Mouse (Mus musculus) MEL (cell line): ENCODE data around the gene Fchsd2. TPM values are rescaled to one million over a fixed set of nuclear protein-coding genes. Genes with fewer than 3 reads are reported as not detected.

Experiments
- DNase-seq: peaks from one replicate; pipeline ENCODE4 v3.0.0; 2011; ENCODE audit warnings: low read depth, low spot score
- H3K27ac ChIP-seq: 2 replicates; pipeline ENCODE4 v1.5.1; 2012; ENCODE audit warnings: low read depth, mild to moderate bottlenecking, control low read depth, low read length, moderate library complexity; ENCODE audit not compliant: control insufficient read depth
- H3K27me3 ChIP-seq, 2 experiments: fragments of 150-350 bp in 1 of 2; sonication (generic) in 1 of 2; 2 replicates each; pipeline ENCODE4 v1.6.1; 2012; ENCODE audit warnings: low read length in 2 of 2, mild to moderate bottlenecking in 2 of 2, improper control_type of control experiment in 1 of 2, moderate library complexity in 1 of 2; ENCODE audit not compliant: insufficient read depth in 2 of 2, control insufficient read depth in 1 of 2
- H3K36me3 ChIP-seq, 2 experiments: 2 replicates each; pipeline ENCODE4 v1.6.1; 2012 to 2014; ENCODE audit warnings: low read length in 2 of 2, improper control_type of control experiment in 1 of 2, inconsistent platforms in 1 of 2, mild to moderate bottlenecking in 1 of 2; ENCODE audit not compliant: insufficient read depth in 2 of 2, control insufficient read depth in 1 of 2
- H3K4me1 ChIP-seq, 2 experiments: fragments of 150-350 bp in 1 of 2; sonication (generic) in 1 of 2; 2 replicates each; pipeline ENCODE4 v1.6.1; 2012; ENCODE audit warnings: low read length in 2 of 2, improper control_type of control experiment in 1 of 2, mild to moderate bottlenecking in 1 of 2; ENCODE audit not compliant: insufficient read depth in 2 of 2, control insufficient read depth in 1 of 2
- H3K4me3 ChIP-seq, 2 experiments: fragments of 150-350 bp in 1 of 2; sonication (generic) in 1 of 2; 2 replicates each; pipeline ENCODE4 v1.5.1; 2012; ENCODE audit warnings: low read depth in 2 of 2, low read length in 2 of 2, mild to moderate bottlenecking in 2 of 2, moderate library complexity in 2 of 2, control low read depth in 1 of 2, improper control_type of control experiment in 1 of 2; ENCODE audit not compliant: control insufficient read depth in 1 of 2, insufficient read depth in 1 of 2
- H3K79me2 ChIP-seq: 2 replicates; pipeline ENCODE4 v1.6.1; 2012; ENCODE audit warnings: mild to moderate bottlenecking, low read length, moderate library complexity; ENCODE audit not compliant: control insufficient read depth, poor library complexity, insufficient read depth
- H3K9ac ChIP-seq: 2 replicates; pipeline ENCODE4 v1.6.1; 2012; ENCODE audit warnings: low read depth, mild to moderate bottlenecking, control low read depth, low read length, moderate library complexity; ENCODE audit not compliant: control insufficient read depth, poor library complexity, severe bottlenecking
- H3K9me3 ChIP-seq: fragments of 150-350 bp; sonication (generic); replicated peaks from 2 replicates; pipeline ENCODE4 v1.6.1; 2012; ENCODE audit warnings: mild to moderate bottlenecking, low read length, improper control_type of control experiment, moderate library complexity; ENCODE audit not compliant: insufficient read depth
- CHD1 ChIP-seq: IDR thresholded peaks from 2 replicates; pipeline ENCODE4 v1.6.1; 2012; ENCODE audit warnings: low read depth, mild to moderate bottlenecking, inconsistent platforms, low read length, improper control_type of control experiment
- E2F4 ChIP-seq: IDR thresholded peaks from 2 replicates; pipeline ENCODE4 v1.6.1; 2011; ENCODE audit warnings: low read depth, low read length, improper control_type of control experiment, borderline replicate concordance
- EP300 ChIP-seq, 2 experiments: IDR thresholded peaks; 2 replicates each; pipeline ENCODE4 v1.6.1; 2011; ENCODE audit warnings: improper control_type of control experiment in 2 of 2, low read length in 2 of 2, low read depth in 1 of 2, mild to moderate bottlenecking in 1 of 2
- ETS1 ChIP-seq: IDR thresholded peaks from 2 replicates; pipeline ENCODE4 v1.6.1; 2012; ENCODE audit warnings: low read depth, mild to moderate bottlenecking, inconsistent platforms, low read length, improper control_type of control experiment, moderate library complexity
- GABPA ChIP-seq: IDR thresholded peaks from 2 replicates; pipeline ENCODE4 v1.6.1; 2012; ENCODE audit warnings: low read depth, mild to moderate bottlenecking, inconsistent platforms, low read length, improper control_type of control experiment, moderate library complexity
- GATA1 ChIP-seq: IDR thresholded peaks from 2 replicates; pipeline ENCODE4 v1.6.1; 2011; ENCODE audit warnings: low read depth, low read length, improper control_type of control experiment
- HCFC1 ChIP-seq: IDR thresholded peaks from 2 replicates; pipeline ENCODE4 v1.6.1; 2012; ENCODE audit warnings: low read depth, mild to moderate bottlenecking, inconsistent platforms, low read length, improper control_type of control experiment, moderate library complexity
- KAT2A ChIP-seq: conservative IDR thresholded peaks from 2 replicates; pipeline ENCODE4 v1.6.1; 2012; ENCODE audit warnings: low read depth, low read length, improper control_type of control experiment, inconsistent platforms
- MAX ChIP-seq: IDR thresholded peaks from 2 replicates; pipeline ENCODE4 v1.6.1; 2011; ENCODE audit warnings: low read length, improper control_type of control experiment
- MAZ ChIP-seq: IDR thresholded peaks from 2 replicates; pipeline ENCODE4 v1.6.1; 2012; ENCODE audit warnings: low read depth, mild to moderate bottlenecking, inconsistent platforms, low read length, improper control_type of control experiment
- MEF2A ChIP-seq: IDR thresholded peaks from 2 replicates; pipeline ENCODE4 v1.6.1; 2014; ENCODE audit warnings: low read depth, mild to moderate bottlenecking, inconsistent platforms, low read length, improper control_type of control experiment; ENCODE audit not compliant: poor library complexity, insufficient replicate concordance, severe bottlenecking; ENCODE audit errors: extremely low read depth
- NRF1 ChIP-seq: IDR thresholded peaks from 2 replicates; pipeline ENCODE4 v1.6.1; 2014; ENCODE audit warnings: low read depth, mild to moderate bottlenecking, inconsistent platforms, low read length, improper control_type of control experiment, moderate library complexity; ENCODE audit not compliant: poor library complexity, insufficient read depth, severe bottlenecking
- POLR2A ChIP-seq, 2 experiments: IDR thresholded peaks; 2 replicates each; pipeline ENCODE4 v1.6.1; 2011 to 2012; ENCODE audit warnings: low read length in 2 of 2, mild to moderate bottlenecking in 2 of 2, control low read depth in 1 of 2, improper control_type of control experiment in 1 of 2, low read depth in 1 of 2, moderate library complexity in 1 of 2; ENCODE audit not compliant: control insufficient read depth in 1 of 2, insufficient read depth in 1 of 2, poor library complexity in 1 of 2
- RCOR1 ChIP-seq: IDR thresholded peaks from 2 replicates; pipeline ENCODE4 v1.6.1; 2012; ENCODE audit warnings: low read depth, mild to moderate bottlenecking, inconsistent platforms, low read length, improper control_type of control experiment
- SIN3A ChIP-seq: IDR thresholded peaks from 2 replicates; pipeline ENCODE4 v1.6.1; 2012; ENCODE audit warnings: low read length, improper control_type of control experiment, inconsistent platforms
- SMC3 ChIP-seq: IDR thresholded peaks from 2 replicates; pipeline ENCODE4 v1.6.1; 2011; ENCODE audit warnings: low read depth, low read length, improper control_type of control experiment
- TAL1 ChIP-seq: IDR thresholded peaks from 2 replicates; pipeline ENCODE4 v1.6.1; 2012; ENCODE audit warnings: mild to moderate bottlenecking, inconsistent platforms, low read length, moderate library complexity, mixed read lengths
- TBP ChIP-seq: IDR thresholded peaks from 2 replicates; pipeline ENCODE4 v1.8.0; 2011; ENCODE audit warnings: low read depth, low read length, improper control_type of control experiment
- TCF12 ChIP-seq: IDR thresholded peaks from 2 replicates; pipeline ENCODE4 v1.6.1; 2014; ENCODE audit warnings: low read depth, mild to moderate bottlenecking, inconsistent platforms, low read length, improper control_type of control experiment, moderate library complexity
- USF1 ChIP-seq: IDR thresholded peaks from 2 replicates; pipeline ENCODE4 v1.6.1; 2014; ENCODE audit warnings: low read depth, mild to moderate bottlenecking, inconsistent platforms, low read length, improper control_type of control experiment, moderate library complexity
- USF2 ChIP-seq, 2 experiments: IDR thresholded peaks; 2 replicates each; pipeline ENCODE4 v1.6.1; 2011 to 2012; ENCODE audit warnings: improper control_type of control experiment in 2 of 2, low read length in 2 of 2, borderline replicate concordance in 1 of 2, inconsistent platforms in 1 of 2, low read depth in 1 of 2, mild to moderate bottlenecking in 1 of 2; ENCODE audit not compliant: insufficient read depth in 1 of 2
- ZMIZ1 ChIP-seq: IDR thresholded peaks from 2 replicates; pipeline ENCODE4 v1.6.1; 2012; ENCODE audit warnings: low read depth, mild to moderate bottlenecking, inconsistent platforms, low read length, improper control_type of control experiment, moderate library complexity
- ZNF384 ChIP-seq: IDR thresholded peaks from 2 replicates; pipeline ENCODE4 v1.6.1; 2012; ENCODE audit warnings: low read depth, mild to moderate bottlenecking, inconsistent platforms, low read length, improper control_type of control experiment
- polyA plus RNA-seq, 2 experiments: library from polyadenylated mRNA; stranded (reverse) in 1 of 2; unstranded in 1 of 2; fragments of >175 nt in 1 of 2; fragments of >200 nt in 1 of 2; gene quantifications; 2 replicates each; pipeline versions ENCODE4 v1.2.1 to v1.2.4; 2012; ENCODE audit warnings: low replicate concordance in 2 of 2, low read depth in 1 of 2; ENCODE audit not compliant: insufficient read length in 2 of 2, insufficient read depth in 1 of 2, missing spikeins in 1 of 2
- total RNA-seq: library from RNA; depleted of rRNA; stranded (reverse); fragments of 300-350 nt; gene quantifications from 2 replicates; pipeline ENCODE4 v1.2.3, GENCODE M21; 2012

The Fchsd2 gene
- total and polyA plus RNA-seq, 3 experiments, result 3.9 to 6.3 TPM; not detected in 1

DNA sequence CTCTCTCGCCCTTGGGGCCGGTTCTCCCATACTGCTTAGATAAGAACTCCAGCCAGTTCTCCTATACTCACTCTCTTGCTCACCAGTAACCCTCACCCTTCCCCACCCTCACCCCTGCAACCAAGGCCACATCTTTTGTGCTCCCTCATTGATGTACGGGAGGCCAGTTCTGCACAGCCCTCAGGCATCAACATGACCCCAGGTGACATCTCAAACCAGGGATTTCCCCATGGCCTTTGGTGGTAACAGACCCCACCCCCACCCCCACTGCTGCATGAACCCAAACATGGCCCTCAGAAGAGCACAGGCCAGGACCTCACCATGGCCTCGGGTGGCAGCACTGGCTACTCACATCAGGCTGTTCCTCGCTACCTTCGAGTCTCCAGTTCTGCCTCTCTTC is 23.4 kb upstream of the Fchsd2 start:
- no peak overlapping the region for H3K9ac ChIP-seq
- no peak for DNase-seq
- H3K27ac ChIP-seq, result no peak overlapping the region
- no peaks in the 10 kb centered on the region for H3K79me2 ChIP-seq
- no peak overlapping the region for H3K4me3 ChIP-seq
- H3K36me3 ChIP-seq, result peaks cover 0 to 12% of the 10 kb centered on the region in 2 experiments; a peak in 2 of 4 replicates
- TF ChIP-seq MEF2A (no peak), E2F4 (no peak), SMC3 (no peak), MAX (no peak), ZNF384 (no peak), MAZ (no peak), POLR2A (IDR thresholded peaks at IDR 0.05; ENCODE audit: control insufficient read depth in 1 of 2, insufficient read depth in 1 of 2, low read depth in 1 of 2, low read length in 2 of 2, poor library complexity in 1 of 2) (no peak), CHD1 (no peak), NRF1 (no peak), TBP (no peak), USF2 (IDR thresholded peaks at IDR 0.05; ENCODE audit: borderline replicate concordance in 1 of 2, insufficient read depth in 1 of 2, low read depth in 1 of 2, low read length in 2 of 2) (no peak), KAT2A (no peak), ZMIZ1 (no peak), HCFC1 (no peak), TCF12 (no peak), GABPA (no peak)
- H3K27me3 ChIP-seq, result no peaks in the 10 kb centered on the region; a peak in 1 of 4 replicates
- peaks cover 0 to 20% of the 10 kb centered on the region in 2 experiments; a peak in 3 of 4 replicates for H3K4me1 ChIP-seq
- H3K9me3 ChIP-seq, result no peaks in the 10 kb centered on the region

DNA sequence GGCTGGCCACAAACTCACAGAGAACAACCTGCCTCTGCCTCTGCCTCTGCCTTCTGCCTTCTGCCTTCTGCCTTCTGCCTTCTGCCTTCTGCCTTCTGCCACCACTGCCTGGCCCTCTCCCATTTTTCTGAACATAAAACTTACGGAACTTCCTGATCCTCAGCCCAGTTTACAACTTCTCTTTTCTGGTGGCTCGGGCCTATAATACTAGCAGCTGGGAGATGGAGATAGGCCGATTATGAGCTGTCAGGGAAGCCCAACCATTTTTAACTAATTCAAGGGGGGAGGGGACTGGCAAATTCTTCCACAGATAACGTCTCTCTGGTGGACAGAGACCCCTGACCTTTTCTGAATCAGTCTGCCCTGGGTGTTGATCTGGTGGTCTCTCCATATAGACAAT is 22.3 kb upstream of the Fchsd2 start:
- Histone ChIP-seq H3K9ac (no peak overlapping the region; the same call in 1 of the 2 replicates), H3K9me3 (no peaks in the 10 kb centered on the region), H3K36me3 (peaks cover 0 to 12% of the 10 kb centered on the region in 2 experiments; a peak in 2 of 4 replicates), H3K4me1 (peaks cover 0 to 20% of the 10 kb centered on the region in 2 experiments; a peak in 3 of 4 replicates), H3K79me2 (no peaks in the 10 kb centered on the region), H3K27ac (peak overlapping the region; percentile 34; the same call in 1 of the 2 replicates), H3K4me3 (no peak overlapping the region), H3K27me3 (no peaks in the 10 kb centered on the region)
- TF ChIP-seq TAL1 (peak; percentile 65), GABPA (no peak), ETS1 (peak; percentile 72), EP300 (IDR thresholded peaks at IDR 0.05; ENCODE audit: low read depth in 1 of 2, low read length in 2 of 2) (peak; percentile 70 to 86), RCOR1 (peak; percentile 75; the same call in 1 of the 2 replicates), TCF12 (peak; percentile 77), USF1 (no peak), GATA1 (peak; percentile 93), SIN3A (peak; percentile 47; the same call in 1 of the 2 replicates)
- peak; percentile 86 for DNase-seq
